Mouse (Mus musculus) cerebellum, adult 9-11 months (tissue): ENCODE results near the gene Poldip3.
A peak's percentile ranks its signal among the peaks of the same experiment; 100 is the strongest.

Experiments used
- DNase-seq: peaks from one replicate; pipeline ENCODE4 v3.0.0; 2022

The Poldip3 gene

DNA sequence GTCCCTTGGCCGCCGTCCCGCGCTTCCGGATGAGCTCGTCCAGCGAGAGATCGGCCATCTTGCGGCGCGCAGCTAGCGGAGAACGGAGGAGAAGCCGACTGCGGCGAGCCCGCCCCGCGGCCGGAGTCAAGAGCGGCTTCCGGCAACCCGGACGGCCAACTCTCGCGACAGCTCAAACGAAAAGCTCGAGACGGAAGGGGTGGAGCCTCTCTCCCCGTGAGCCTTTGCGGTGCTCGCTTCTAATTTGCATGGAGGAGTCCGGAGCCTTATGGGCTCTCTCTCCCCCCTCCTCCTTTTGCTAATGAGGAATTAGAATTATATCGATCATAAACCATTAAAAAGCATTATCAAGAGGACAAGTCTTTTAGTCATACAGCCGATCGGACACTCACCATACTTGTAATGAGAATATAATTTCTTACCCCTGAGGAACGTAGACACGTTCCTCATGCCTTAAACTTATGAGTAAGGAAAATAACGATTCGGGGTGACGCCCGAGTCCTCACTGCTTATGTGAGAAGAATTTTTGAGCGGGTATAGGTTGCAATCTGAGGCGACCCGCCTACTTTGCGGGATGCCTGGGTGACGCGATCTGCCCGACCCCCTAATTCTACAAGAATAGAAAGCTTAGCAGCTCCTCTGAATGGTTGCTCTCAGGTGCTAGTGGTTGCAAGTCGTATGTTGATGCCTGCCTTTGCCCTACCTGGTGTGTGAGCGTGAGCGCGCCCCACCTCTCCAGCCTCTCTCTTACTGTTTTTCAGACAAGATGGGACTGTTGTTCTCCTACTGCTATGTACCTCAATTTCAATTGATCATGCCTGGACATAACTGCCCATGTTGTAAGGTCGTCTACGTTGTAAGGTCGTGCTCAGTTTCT is at the start of gene Poldip3:
Poldip3 (minus strand) TSS at position 189 of the 877 bp plus-strand sequence.
- DNase-seq, result peak; percentile 99

DNA sequence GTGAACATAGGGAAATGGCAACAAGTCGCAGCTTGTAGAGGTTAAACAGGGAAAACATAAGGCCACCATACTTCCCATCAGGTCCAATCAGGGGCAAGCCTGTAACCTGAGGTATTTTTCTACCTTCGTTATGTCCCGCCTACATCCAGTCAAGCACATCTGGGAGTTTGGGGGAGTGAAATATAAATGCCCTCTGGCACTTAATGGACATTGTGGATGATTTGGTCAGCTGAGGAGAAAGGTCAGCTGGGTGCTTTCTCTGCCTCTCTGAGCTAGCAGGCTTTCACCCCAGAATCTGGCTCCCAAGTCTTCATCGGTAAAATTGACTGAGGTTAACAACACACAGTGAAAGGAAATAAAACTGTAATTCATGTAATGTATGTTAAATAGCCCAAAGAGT is 44.2 kb upstream of the Poldip3 start:
- no peak for DNase-seq

- DNase-seq, result no peak
These were observed 33.2 kb upstream of the Poldip3 start for GRCm38 (mm10) chr15:83182351-83182750.

- no peak for DNase-seq
These were observed 32.7 kb upstream of the Poldip3 start for GRCm38 (mm10) chr15:83181800-83182330.

DNA sequence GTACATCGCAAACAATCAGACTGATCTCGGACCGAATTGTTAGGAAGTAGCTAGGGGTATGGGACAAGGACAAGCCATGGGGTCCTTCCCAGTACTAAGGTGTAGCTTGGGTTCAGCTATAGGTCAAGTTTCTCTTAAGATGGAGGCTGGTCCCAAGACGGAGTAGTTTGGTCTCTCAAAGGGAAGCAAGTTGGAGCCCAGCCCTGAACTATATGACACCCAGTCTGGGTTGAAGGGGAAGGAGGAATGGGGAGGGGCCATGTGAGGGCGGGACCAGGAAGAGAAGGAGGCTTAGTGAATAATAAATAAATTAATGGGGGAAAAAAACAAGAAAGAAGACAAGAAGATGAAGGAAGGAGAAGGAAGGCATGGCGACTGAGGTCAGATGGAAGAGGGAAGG is 30.8 kb upstream of the Poldip3 start:
- no peak for DNase-seq

- no peak for DNase-seq
These were observed 27.5 kb upstream of the Poldip3 start for GRCm38 (mm10) chr15:83176653-83177052.

DNA sequence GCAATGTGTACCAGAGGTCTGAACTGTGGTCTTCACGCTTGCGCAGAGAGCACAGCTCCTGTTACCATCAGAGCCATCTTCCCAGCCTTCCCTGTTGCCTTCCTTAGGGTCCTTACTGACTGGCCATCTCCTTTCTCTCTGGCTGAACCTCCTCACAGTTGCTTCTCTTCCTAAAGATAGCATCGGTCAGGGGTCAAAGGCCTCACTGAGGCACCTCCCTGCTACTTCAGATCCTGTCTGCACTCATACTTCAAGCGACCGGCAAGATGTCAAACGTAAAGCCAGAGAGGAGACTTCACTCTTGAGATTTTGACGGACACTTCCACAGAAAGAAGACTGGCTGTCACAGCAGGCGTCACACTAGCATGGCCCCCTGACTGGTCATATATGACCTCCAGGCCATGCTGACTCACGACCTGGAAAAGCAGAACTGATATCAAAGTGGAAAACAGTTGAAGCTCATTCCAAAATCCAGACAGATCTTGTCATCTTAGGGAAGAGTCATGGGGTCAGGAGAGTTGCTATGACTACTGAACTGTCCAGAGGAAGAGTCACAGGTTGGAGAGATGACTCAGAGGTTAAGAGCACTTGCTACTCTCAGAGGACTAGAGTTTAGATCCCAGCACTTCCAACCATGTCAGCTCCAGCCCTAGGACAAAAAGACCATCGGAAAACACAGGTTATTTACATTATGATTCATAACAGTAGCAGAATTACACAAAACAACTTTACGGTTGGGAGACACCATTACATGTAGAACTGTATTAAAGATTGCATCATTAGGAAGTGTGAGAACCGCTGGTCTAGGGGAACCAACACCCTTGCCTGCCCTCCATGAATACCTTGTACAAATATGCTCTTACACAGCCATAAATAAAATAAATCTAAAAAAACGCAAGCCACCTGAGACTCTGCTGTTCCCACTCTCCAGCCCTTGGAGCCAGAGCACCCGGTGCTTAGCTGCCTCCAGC is 25.0 kb upstream of the Poldip3 start:
- peak; percentile 17 for DNase-seq

GRCm38 (mm10) chr15:83172492-83173429 is 23.6 kb upstream of the Poldip3 start, which contains the start of gene Cyb5r3:
TSS of gene Cyb5r3 (minus strand) at chr15:83172592.
- DNase-seq, result peak; percentile 30

DNA sequence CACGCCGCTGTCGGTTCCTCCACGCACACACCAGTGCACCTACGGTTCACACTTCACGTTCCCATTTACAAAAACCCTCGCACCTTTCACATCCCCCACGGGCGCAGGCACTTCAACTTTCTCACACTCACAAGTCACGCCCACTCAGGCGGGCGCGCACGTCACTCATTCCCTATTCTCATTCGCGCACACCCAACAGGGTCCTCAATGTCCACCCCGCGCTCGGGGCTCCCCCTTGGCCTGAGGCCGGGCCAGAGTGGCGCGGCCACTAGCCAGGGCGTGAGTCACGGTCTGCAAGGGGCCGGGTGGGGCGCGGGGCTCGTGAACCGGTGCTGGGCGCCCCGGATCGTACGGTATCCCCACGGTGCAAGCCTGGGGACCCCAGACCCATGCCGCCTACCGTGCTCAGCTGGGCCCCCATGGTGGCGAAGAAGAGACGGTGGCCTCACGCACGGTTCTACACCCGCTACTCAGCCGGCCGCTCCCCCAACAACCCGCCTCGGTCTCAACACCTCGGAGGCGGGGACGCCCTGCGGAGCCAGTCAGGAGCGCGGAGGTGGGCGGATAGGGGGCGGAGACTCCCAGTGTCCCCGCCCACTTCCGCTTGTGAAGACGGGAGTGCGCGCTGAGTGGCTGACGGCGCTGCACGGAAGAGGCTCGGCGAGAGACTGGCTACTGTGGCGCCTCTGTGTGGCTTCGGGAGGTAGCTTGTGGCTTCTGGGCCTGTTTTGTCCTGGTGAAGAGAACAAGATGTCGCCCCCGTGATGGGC is 22.7 kb upstream of the Poldip3 start:
- peak; percentile 98 for DNase-seq

DNA sequence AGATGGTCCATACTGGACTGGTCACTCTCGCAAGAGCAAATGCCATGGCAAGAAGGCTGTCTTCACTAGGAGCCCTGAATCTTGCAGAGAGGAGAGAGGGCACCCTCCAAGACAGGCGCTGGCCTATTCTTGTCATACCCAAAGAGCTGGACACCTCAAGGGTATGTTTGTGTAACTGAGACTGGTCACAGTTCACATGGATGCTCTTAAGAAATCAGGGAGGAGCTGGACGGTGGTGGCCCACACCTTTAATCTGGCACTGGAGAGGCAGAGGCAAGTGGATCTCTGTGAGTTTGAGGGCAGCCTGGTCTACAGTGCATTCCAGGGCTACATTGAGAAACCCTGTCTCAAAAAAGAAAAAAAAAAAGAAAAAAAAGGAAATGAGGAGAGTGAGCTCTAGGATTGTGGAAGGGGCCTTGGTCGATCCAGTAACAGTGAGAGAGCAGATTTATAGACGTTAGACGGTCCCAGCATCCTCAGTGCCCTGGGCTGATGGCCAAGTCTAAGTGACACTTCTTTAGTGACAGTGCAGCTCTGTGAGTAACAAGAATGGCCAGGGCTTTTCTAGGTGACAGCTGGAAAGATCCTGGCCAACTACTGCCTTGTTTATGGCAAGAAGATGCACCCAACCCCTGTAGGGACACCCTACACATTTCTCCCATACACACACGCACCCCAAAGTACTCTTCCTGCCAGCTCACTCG is 21.9 kb upstream of the Poldip3 start:
- peak; percentile 33 for DNase-seq

DNA sequence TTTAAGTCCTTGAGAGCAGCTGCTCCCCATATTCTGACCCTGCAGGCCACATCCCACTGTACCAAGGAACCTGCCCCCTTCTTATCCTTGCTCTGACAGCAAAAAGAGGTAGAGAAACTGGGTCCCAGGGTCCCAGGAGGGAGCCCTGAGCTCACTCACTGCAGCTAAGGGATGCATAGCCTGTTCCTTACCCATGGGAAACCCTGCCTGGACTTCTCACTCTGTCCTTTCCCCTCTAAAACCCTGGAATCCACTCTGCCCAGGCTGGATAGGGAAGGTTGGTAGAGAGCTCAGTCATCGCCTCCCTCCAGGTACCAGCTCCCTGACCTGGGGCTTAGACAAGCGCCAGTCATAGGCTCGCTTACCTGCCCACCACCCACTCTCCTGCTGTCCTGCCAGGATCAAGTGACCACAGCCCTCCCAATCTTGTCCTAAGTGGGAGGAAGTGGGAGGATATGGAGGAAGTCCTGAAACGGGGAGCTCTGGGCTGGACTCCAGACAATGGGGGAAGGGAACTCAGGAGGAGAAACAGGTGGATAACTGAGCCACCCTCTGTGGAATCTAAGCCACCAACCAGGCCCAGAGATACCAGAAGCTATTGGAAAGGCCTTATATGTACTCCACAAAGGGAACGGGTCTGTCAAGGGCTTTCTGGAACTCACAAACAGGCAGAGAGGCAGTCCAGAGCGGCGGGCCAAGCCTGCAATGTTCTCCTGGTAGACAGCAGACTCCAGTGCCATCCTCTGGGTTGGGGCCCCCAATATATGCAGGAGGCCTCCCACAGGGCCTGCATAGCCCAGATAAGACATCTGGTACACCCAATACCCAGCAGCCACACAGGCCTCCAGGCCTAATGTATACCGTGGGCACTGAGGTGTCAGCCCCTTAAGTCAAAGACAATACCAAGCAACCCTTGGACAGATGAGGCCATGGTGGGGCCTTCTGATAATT is 20.9 kb upstream of the Poldip3 start:
- peak; percentile 71 for DNase-seq

- peak; percentile 88 for DNase-seq
These were observed 19.9 kb upstream of the Poldip3 start for GRCm38 (mm10) chr15:83168875-83169771.

GRCm38 (mm10) chr15:83168311-83168710 is 19.1 kb upstream of the Poldip3 start:
- DNase-seq, result no peak

GRCm38 (mm10) chr15:83167550-83168065 is 18.4 kb upstream of the Poldip3 start:
- no peak for DNase-seq

DNA sequence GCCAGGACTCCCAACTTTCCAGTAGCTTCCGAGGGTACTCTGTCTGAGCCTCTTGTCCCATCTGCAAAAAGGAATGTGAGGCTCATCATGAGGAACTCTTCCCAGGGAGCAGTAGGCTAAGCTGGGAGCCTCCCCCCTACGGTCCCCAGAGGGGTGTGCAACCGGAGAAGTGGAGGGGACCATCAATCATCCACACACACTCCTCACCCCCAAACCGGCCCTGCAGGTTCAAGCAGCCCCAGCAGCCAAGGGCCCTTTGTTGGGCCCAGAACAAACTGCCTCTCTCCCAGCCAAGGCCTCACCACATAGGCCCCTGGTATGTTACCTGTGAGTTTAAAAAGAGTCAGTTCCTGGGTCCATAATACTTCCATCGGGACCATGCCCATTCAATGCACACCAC is 17.9 kb upstream of the Poldip3 start:
- peak; percentile 41 for DNase-seq

DNA sequence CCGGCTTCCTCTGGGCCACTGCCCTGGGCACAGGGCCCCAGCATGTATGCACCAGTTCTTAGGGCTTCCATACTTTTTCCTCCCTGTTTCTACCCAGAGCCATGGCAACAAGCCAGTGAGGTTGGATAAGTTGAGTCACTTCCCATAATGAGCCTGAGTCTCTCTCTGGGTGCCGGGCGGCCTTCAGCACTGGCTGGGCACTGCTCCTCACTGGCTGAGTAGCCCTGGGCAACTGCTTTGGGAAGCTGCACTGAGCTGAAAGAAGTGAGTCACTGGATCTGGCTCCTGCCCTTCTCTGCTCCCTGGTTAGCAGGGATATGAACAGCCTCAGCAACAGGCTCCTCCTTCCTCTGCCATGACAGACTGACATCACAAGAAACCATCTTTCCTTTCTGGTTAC is 17.5 kb upstream of the Poldip3 start:
- DNase-seq, result peak; percentile 48

- DNase-seq, result peak; percentile 24
These were observed 16.5 kb upstream of the Poldip3 start for GRCm38 (mm10) chr15:83165526-83166315.
